Mouse (Mus musculus) small intestine, adult 2 months (tissue): Measurements from ENCODE around the gene Nup50. TPM values are rescaled to one million over a fixed set of nuclear protein-coding genes. Genes with fewer than 3 reads are reported as not detected.

Source experiments
- H3K27ac ChIP-seq: fragments of 200-500 bp; 2 replicates; pipeline ENCODE4 v1.5.1; 2012; ENCODE audit warnings: low read depth, low read length, control low read depth, inconsistent platforms; ENCODE audit not compliant: insufficient read depth
- H3K27me3 ChIP-seq: fragments of 200-500 bp; 2 replicates; pipeline ENCODE4 v1.6.1; 2012; ENCODE audit warnings: mild to moderate bottlenecking, moderate library complexity, low read length, inconsistent platforms; ENCODE audit not compliant: control insufficient read depth, insufficient read depth
- H3K36me3 ChIP-seq: fragments of 200-500 bp; 2 replicates; pipeline ENCODE4 v1.6.1; 2012; ENCODE audit warnings: mild to moderate bottlenecking, low read length, control low read depth, inconsistent platforms; ENCODE audit not compliant: control insufficient read depth, insufficient read depth
- H3K4me1 ChIP-seq: fragments of 200-500 bp; 2 replicates; pipeline ENCODE4 v1.6.1; 2012; ENCODE audit warnings: low read length, inconsistent platforms, mixed read lengths; ENCODE audit not compliant: control insufficient read depth, insufficient read depth, insufficient read length
- H3K4me3 ChIP-seq: fragments of 200-500 bp; 2 replicates; pipeline ENCODE4 v1.5.1; 2012; ENCODE audit warnings: low read depth, mild to moderate bottlenecking, control low read depth, inconsistent platforms, low read length, moderate library complexity
- CTCF ChIP-seq: fragments of 200-500 bp; IDR thresholded peaks from 2 replicates; pipeline ENCODE4 v1.5.1; 2012; ENCODE audit warnings: low read depth, mild to moderate bottlenecking, control low read depth, inconsistent platforms, low read length, moderate library complexity, mixed read lengths; ENCODE audit not compliant: insufficient replicate concordance, insufficient read length; ENCODE audit errors: extremely low read depth
- POLR2A ChIP-seq: fragments of 200-500 bp; IDR thresholded peaks from 2 replicates; pipeline ENCODE4 v1.6.1; 2012; ENCODE audit warnings: low read depth, mild to moderate bottlenecking, control low read depth, inconsistent platforms, low read length, moderate library complexity
- WGBS: fragments of 180-500 bp; shearing (Covaris S2); methylation state at CpG from one replicate; pipeline ENCODE4 v1.1.7; 2018; 5-methylcytosine and 5-hydroxymethylcytosine counted together
- polyA plus RNA-seq: library from polyadenylated mRNA; depleted of rRNA; stranded (reverse); fragments of >200 nt; gene quantifications from 2 replicates; pipeline ENCODE4 v1.2.3, GENCODE M21; 2012

Gene Nup50
- polyA plus RNA-seq, 1 experiment, result 7.3 TPM

DNA sequence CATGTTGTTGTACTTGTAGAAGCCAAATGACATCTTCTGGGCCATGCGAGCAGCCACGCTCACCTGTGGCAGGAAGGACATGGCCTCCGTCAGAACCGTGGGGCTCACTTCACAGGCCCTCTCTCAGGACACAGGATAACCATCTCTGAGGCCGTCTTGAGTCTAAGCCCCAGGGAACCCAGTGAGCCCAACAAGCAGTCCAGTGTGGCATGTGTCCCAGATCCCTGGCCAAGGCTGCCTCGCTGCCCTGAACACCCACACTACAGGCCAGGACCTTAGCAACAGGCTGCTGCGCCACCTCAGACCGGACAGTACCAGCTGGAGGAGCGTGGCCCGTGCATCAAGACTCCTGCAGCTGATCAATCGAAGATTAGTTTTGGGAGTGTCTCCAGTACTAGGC lies 30.0 kb downstream of the Nup50 start:
- Histone ChIP-seq H3K4me3 (no peak overlapping the region), H3K27me3 (no peaks in the 10 kb centered on the region), H3K36me3 (peaks cover 29% of the 10 kb centered on the region), H3K4me1 (no peaks in the 10 kb centered on the region), H3K27ac (no peak overlapping the region)
- 91% methylated on average over 11 of the region's 11 CpGs for WGBS
- TF ChIP-seq POLR2A (no peak), CTCF (no peak)

DNA sequence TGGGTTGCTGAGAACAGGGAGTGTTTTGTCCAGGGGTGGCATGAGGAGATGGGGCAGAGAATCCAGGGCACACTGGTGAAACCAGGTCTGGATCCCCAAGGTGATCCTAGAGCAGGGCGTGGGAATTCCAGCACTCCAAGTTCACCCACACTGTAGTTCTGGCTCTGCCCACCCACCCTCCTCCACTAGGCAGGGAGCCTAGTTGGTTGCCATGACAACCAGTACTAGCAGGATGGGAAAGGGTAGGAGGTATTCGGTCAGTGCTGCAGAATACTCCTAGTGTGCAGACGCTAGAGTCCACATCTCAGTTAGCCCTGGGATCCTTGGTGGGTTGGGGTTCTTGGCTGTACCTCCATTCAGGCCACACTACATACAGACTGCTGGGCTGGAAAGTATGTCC lies 34.6 kb downstream of the Nup50 start:
- Histone ChIP-seq H3K27ac (no peak overlapping the region), H3K36me3 (peaks cover 8% of the 10 kb centered on the region; the same call in 1 of the 2 replicates), H3K4me1 (no peaks in the 10 kb centered on the region), H3K4me3 (no peak overlapping the region), H3K27me3 (no peaks in the 10 kb centered on the region)
- TF ChIP-seq CTCF, result no peak
- TF ChIP-seq POLR2A, result no peak
- 69% methylated on average over 3 of the region's 3 CpGs for WGBS

DNA sequence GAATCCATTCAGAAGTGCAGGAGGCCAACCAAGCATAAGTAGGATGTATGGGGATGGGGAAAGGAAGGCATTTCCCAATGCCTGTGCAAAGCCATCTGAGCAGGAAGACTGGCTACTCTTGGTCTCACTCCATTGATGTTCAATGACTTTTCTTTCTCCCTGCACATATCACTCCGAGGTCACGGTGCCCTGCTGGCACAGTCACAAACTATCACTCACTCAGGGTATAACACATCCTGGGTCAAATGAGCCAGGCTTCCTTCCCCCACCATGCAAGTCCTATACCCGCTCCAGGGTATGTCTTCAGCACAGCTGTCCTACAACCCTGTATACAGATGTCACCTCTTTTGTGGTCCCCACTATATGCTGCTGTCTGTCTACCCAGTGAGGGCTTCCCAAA lies 35.1 kb downstream of the Nup50 start:
- H3K4me3 ChIP-seq, result no peak overlapping the region
- H3K27me3 ChIP-seq, result no peaks in the 10 kb centered on the region
- H3K36me3 ChIP-seq, result peaks cover 5% of the 10 kb centered on the region; the same call in 1 of the 2 replicates
- no peak overlapping the region for H3K27ac ChIP-seq
- 93% methylated on average over 3 of the region's 3 CpGs for WGBS
- no peak for TF ChIP-seq POLR2A
- TF ChIP-seq CTCF, result no peak
- H3K4me1 ChIP-seq, result no peaks in the 10 kb centered on the region

DNA sequence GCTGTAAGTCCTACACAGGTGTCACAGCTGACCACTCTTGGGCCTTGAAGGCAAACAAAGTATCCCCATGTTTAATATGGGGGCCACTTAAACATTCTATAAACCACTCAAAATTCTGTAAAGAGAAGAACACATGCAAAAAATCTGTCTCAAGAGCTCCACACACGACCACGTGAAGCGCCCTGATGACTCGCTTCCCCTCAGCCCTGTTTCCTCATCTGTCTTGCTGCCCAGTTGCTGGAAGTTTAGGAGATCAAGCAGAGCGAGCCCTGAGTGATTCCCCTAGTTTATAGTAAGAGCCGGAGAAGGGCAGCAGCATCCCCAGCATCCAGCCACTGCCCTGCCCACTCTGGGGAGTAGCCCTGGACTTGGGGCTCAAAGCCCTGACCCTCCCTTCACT lies 36.7 kb downstream of the Nup50 start:
- H3K27me3 ChIP-seq, result no peaks in the 10 kb centered on the region
- peaks cover under 1% of the 10 kb centered on the region; the same call in 1 of the 2 replicates for H3K4me1 ChIP-seq
- no peak overlapping the region for H3K4me3 ChIP-seq
- H3K27ac ChIP-seq, result no peak overlapping the region
- no peak for TF ChIP-seq CTCF
- no peak for TF ChIP-seq POLR2A
- H3K36me3 ChIP-seq, result peaks cover 2% of the 10 kb centered on the region; the same call in 1 of the 2 replicates
- WGBS, result 86% methylated on average over 6 of the region's 6 CpGs

DNA sequence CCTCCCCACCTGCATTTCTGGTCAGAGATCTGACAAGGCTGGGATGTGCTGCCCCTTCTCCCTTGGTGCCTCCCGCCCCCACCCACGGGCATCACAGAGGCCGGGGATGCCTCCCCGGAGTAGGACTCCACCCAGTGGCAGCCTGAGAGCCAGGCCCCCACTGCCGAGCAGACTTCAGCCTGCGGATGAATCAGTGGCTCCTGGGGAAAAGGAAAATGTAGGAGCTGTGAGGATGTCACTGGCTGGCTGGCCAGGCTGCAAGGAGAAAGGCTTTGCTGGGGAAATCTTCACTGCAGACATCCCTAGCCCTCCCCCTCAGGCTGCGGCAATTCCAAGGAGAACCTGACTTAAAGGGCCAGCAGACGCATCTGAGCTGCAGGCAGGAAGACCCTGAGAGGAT lies 37.5 kb downstream of the Nup50 start:
- no peak for TF ChIP-seq CTCF
- no peak for TF ChIP-seq POLR2A

DNA sequence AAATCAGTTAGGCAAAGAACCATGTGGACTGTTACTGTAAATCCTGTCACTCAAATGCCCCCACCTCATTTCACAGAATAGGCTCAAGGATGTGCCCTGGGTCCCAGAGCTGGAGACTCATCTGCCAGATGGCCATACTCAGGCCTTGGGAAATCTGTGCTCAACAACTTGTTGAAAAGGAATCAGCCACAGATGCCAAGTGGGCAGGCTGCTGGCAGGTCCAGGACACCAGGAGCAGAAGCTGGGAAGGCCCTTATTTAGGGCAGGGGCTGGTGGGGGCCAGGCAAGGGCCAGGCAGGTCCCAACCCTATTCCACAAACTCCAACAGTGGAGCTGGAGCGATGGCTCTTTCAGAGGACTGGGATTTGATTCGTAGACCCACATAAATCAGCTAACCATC lies 39.3 kb downstream of the Nup50 start:
- 93% methylated on average over 2 of the region's 2 CpGs for WGBS
- TF ChIP-seq CTCF (no peak), POLR2A (no peak)
- H3K4me3 ChIP-seq, result no peak overlapping the region
- peaks cover 3% of the 10 kb centered on the region; the same call in 1 of the 2 replicates for H3K4me1 ChIP-seq
- H3K27me3 ChIP-seq, result no peaks in the 10 kb centered on the region
- no peaks in the 10 kb centered on the region; the same call in 1 of the 2 replicates for H3K36me3 ChIP-seq
- H3K27ac ChIP-seq, result no peak overlapping the region

More for the DNA sequence above, 37.5 kb downstream of the Nup50 start:
- H3K36me3 ChIP-seq, result peaks cover 2% of the 10 kb centered on the region; the same call in 1 of the 2 replicates
- no peaks in the 10 kb centered on the region for H3K27me3 ChIP-seq
- no peak overlapping the region for H3K27ac ChIP-seq
- peaks cover 3% of the 10 kb centered on the region; the same call in 1 of the 2 replicates for H3K4me1 ChIP-seq
- H3K4me3 ChIP-seq, result no peak overlapping the region
- 58% methylated on average over 8 of the region's 8 CpGs for WGBS

DNA sequence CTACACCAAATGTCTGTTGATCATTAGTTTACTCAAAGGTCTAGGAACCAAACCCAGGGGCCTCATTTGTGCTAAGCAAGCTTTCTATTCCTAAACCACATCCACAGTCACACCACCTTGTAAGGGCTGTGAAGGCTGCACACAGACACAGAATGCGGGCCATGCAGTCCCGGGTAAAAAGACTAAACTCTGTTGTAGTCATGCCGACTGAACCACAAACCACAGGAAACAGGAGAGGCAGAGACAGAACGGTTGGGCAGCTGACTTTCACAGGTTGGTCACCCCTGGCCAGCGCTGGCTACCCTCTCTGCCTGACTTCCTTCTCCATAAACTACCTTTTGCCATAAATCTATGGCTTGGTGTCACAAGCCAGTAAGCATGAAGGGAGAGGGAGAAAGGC lies 41.6 kb downstream of the Nup50 start:
- TF ChIP-seq CTCF (no peak), POLR2A (no peak)
- H3K4me3 ChIP-seq, result no peak overlapping the region
- 74% methylated on average over 5 of the region's 5 CpGs for WGBS
- H3K36me3 ChIP-seq, result no peaks in the 10 kb centered on the region
- peaks cover 3% of the 10 kb centered on the region; the same call in 1 of the 2 replicates for H3K4me1 ChIP-seq
- H3K27me3 ChIP-seq, result no peaks in the 10 kb centered on the region
- H3K27ac ChIP-seq, result no peak overlapping the region

DNA sequence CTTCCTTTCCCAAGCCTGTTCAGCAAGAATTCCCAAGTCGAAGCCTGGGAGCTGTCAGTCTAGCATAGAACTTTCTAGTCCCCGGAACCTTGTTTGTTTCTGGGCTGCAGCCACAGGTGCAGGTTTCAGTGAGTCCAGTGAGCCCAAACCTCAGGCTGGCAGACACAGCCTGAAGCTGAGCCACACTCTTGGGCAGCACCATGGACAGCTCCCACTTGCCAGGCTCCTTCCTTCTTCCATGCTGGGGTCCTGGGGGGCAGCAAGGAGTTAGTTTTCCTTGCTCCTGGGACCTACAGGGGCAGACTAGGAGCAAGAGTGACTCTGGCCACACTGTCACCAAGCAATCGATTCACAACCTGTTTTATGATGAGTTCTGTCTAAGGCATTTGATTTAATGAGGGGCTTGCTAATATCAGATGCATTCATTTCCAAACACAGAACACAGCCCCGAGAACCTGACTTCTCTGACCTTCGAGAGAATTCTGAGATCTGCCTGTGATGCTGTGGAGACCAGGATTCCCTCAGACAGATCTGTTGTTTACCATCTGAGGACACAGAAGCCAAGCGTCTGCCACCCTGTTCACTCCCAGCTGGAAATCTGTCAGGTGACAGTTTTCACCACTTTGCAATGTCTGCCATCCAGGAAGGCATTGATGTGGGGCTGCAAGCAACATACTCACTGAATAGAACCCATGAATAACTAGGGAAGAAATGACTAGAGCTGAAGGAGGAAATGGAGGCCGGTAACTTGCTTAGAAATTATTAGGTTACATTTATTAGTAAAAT lies 42.6 kb downstream of the Nup50 start:
- WGBS, result 57% methylated on average over 7 of the region's 7 CpGs
- Histone ChIP-seq H3K27me3 (no peaks in the 10 kb centered on the region), H3K4me3 (no peak overlapping the region), H3K4me1 (peaks cover 3% of the 10 kb centered on the region; the same call in 1 of the 2 replicates), H3K27ac (no peak overlapping the region), H3K36me3 (no peaks in the 10 kb centered on the region)
- no peak for TF ChIP-seq CTCF
